Mouse (Mus musculus) CH12.LX (cell line): ENCODE data around the gene Ano9. TPM values are rescaled to one million over a fixed set of nuclear protein-coding genes. Genes with fewer than 3 reads are reported as not detected.

Experiments used
- DNase-seq: peaks from one replicate; pipeline ENCODE4 v3.0.0-alpha.2; 2013; ENCODE audit errors: extremely low read depth
- H3K27ac ChIP-seq: 2 replicates; pipeline ENCODE4 v1.5.1; 2012; ENCODE audit warnings: low read depth, mild to moderate bottlenecking, control low read depth, moderate library complexity; ENCODE audit not compliant: insufficient read depth
- H3K27me3 ChIP-seq: replicated peaks from 2 replicates; pipeline ENCODE3; 2012; ENCODE audit warnings: inconsistent platforms
- H3K36me3 ChIP-seq, 2 experiments: replicated peaks in 1 of 2; 2 replicates each; pipeline versions ENCODE3 to v1.6.1; 2012; ENCODE audit warnings: inconsistent platforms in 1 of 2, low read length in 1 of 2, mild to moderate bottlenecking in 1 of 2, mixed read lengths in 1 of 2, moderate library complexity in 1 of 2; ENCODE audit not compliant: control insufficient read depth in 1 of 2, insufficient read depth in 1 of 2
- H3K4me1 ChIP-seq, 2 experiments: 2 replicates each; pipeline ENCODE4 v1.6.1; 2012; ENCODE audit warnings: inconsistent platforms in 1 of 2, moderate library complexity in 1 of 2; ENCODE audit not compliant: insufficient read depth in 2 of 2, control insufficient read depth in 1 of 2
- H3K4me2 ChIP-seq: 2 replicates; pipeline ENCODE4 v1.6.1; 2012; ENCODE audit warnings: low read depth, mild to moderate bottlenecking, control low read depth; ENCODE audit not compliant: poor library complexity, insufficient read depth, severe bottlenecking
- H3K4me3 ChIP-seq, 3 experiments: fragments of 150-350 bp in 1 of 3; sonication (generic) in 1 of 3; replicated peaks in 1 of 3; 2 replicates each; pipeline versions ENCODE3 to v1.5.1; 2011 to 2012; ENCODE audit warnings: low read depth in 2 of 3, low read length in 2 of 3, mild to moderate bottlenecking in 2 of 3, moderate library complexity in 2 of 3, control low read depth in 1 of 3, improper control_type of control experiment in 1 of 3, inconsistent platforms in 1 of 3, mixed read lengths in 1 of 3; ENCODE audit not compliant: poor library complexity in 1 of 3
- H3K79me2 ChIP-seq: replicated peaks from 2 replicates; pipeline ENCODE4 v1.6.1; 2012; ENCODE audit warnings: mild to moderate bottlenecking, moderate library complexity; ENCODE audit not compliant: control insufficient read depth, poor library complexity, insufficient read depth, severe bottlenecking; ENCODE audit errors: extremely low read depth
- H3K9ac ChIP-seq: 2 replicates; pipeline ENCODE4 v1.6.1; 2012; ENCODE audit warnings: low read depth, mild to moderate bottlenecking, control low read depth, moderate library complexity; ENCODE audit not compliant: insufficient read depth
- H3K9me3 ChIP-seq: replicated peaks from 2 replicates; pipeline ENCODE3; 2012; ENCODE audit warnings: low read length, inconsistent platforms, mixed read lengths
- CTCF ChIP-seq, 2 experiments: IDR thresholded peaks in 1 of 2; conservative IDR thresholded peaks in 1 of 2; 2 replicates each; pipeline ENCODE4 v1.5.1; 2011 to 2012; ENCODE audit warnings: low read depth in 2 of 2, low read length in 2 of 2, improper control_type of control experiment in 1 of 2, inconsistent platforms in 1 of 2, mild to moderate bottlenecking in 1 of 2, moderate library complexity in 1 of 2
- E2F4 ChIP-seq: IDR thresholded peaks from 2 replicates; pipeline ENCODE4 v1.6.1; 2011; ENCODE audit warnings: low read depth, low read length, improper control_type of control experiment; ENCODE audit not compliant: insufficient replicate concordance
- ELF1 ChIP-seq: IDR thresholded peaks from 2 replicates; pipeline ENCODE4 v1.6.1; 2014; ENCODE audit warnings: low read depth, mild to moderate bottlenecking, inconsistent platforms, low read length, improper control_type of control experiment
- ETS1 ChIP-seq: conservative IDR thresholded peaks from 2 replicates; pipeline ENCODE4 v1.6.1; 2012; ENCODE audit warnings: low read depth, mild to moderate bottlenecking, inconsistent platforms, low read length, improper control_type of control experiment, moderate library complexity
- JUN ChIP-seq: IDR thresholded peaks from 2 replicates; pipeline ENCODE4 v1.6.1; 2011; ENCODE audit warnings: low read depth, mild to moderate bottlenecking, low read length, improper control_type of control experiment, moderate library complexity; ENCODE audit not compliant: insufficient read depth
- KAT2A ChIP-seq: IDR thresholded peaks from 2 replicates; pipeline ENCODE4 v1.6.1; 2012; ENCODE audit warnings: low read length, improper control_type of control experiment, inconsistent platforms; ENCODE audit not compliant: insufficient replicate concordance
- MAFK ChIP-seq: IDR thresholded peaks from 2 replicates; pipeline ENCODE4 v1.6.1; 2011; ENCODE audit warnings: low read length, improper control_type of control experiment; ENCODE audit not compliant: insufficient replicate concordance
- MAZ ChIP-seq: IDR thresholded peaks from 2 replicates; pipeline ENCODE4 v1.6.1; 2012; ENCODE audit warnings: low read depth, mild to moderate bottlenecking, inconsistent platforms, low read length, improper control_type of control experiment, moderate library complexity
- MEF2A ChIP-seq: IDR thresholded peaks from 2 replicates; pipeline ENCODE4 v1.6.1; 2014; ENCODE audit warnings: low read depth, mild to moderate bottlenecking, inconsistent platforms, low read length, improper control_type of control experiment, borderline replicate concordance
- MYC ChIP-seq: IDR thresholded peaks from 2 replicates; pipeline ENCODE4 v1.6.1; 2011; ENCODE audit warnings: low read depth, mild to moderate bottlenecking, improper control_type of control experiment, low read length
- POLR2A ChIP-seq: IDR thresholded peaks from 2 replicates; pipeline ENCODE4 v1.6.1; 2011; ENCODE audit warnings: low read depth, mild to moderate bottlenecking, improper control_type of control experiment, low read length
- POLR2AphosphoS2 ChIP-seq: IDR thresholded peaks from 2 replicates; pipeline ENCODE4 v1.6.1; 2011; ENCODE audit warnings: low read depth, low read length, improper control_type of control experiment
- RAD21 ChIP-seq: IDR thresholded peaks from 2 replicates; pipeline ENCODE4 v1.6.1; 2011; ENCODE audit warnings: low read depth, mild to moderate bottlenecking, low read length, improper control_type of control experiment, moderate library complexity
- SIN3A ChIP-seq: IDR thresholded peaks from 2 replicates; pipeline ENCODE4 v1.6.1; 2012; ENCODE audit warnings: low read length, improper control_type of control experiment, inconsistent platforms
- SMC3 ChIP-seq: IDR thresholded peaks from 2 replicates; pipeline ENCODE4 v1.6.1; 2011; ENCODE audit warnings: low read depth, low read length, improper control_type of control experiment
- UBTF ChIP-seq: IDR thresholded peaks from 2 replicates; pipeline ENCODE4 v1.6.1; 2012; ENCODE audit warnings: low read depth, mild to moderate bottlenecking, inconsistent platforms, low read length, improper control_type of control experiment, moderate library complexity
- USF1 ChIP-seq: IDR thresholded peaks from 2 replicates; pipeline ENCODE4 v1.6.1; 2014; ENCODE audit warnings: low read depth, mild to moderate bottlenecking, inconsistent platforms, low read length, improper control_type of control experiment
- ZKSCAN1 ChIP-seq: IDR thresholded peaks from 2 replicates; pipeline ENCODE4 v1.6.1; 2012; ENCODE audit warnings: low read depth, inconsistent platforms, low read length, improper control_type of control experiment, borderline replicate concordance
- ZMIZ1 ChIP-seq: IDR thresholded peaks from 2 replicates; pipeline ENCODE4 v1.6.1; 2012; ENCODE audit warnings: low read depth, mild to moderate bottlenecking, inconsistent platforms, low read length, improper control_type of control experiment
- dilution Hi-C: fragments of 300-500 bp; cut with MboI; formaldehyde crosslinking; loops from 2 replicates; pipeline ENCODE4 v1.14.3; 2020; ENCODE audit warnings: low sequenced_read_pairs; ENCODE audit not compliant: extremely low pct_unique_long_range_greater_than_20kb, extremely low pct_ligation_motif_present
- in situ Hi-C: fragments of 300-500 bp; cut with MboI; formaldehyde crosslinking; loops from 3 replicates; pipeline ENCODE4 v1.14.3; 2019; ENCODE audit warnings: low sequenced_read_pairs, low pct_ligation_motif_present, low pct_unique_long_range_greater_than_20kb, mixed read lengths
- polyA plus RNA-seq: library from polyadenylated mRNA; unstranded; fragments of >175 nt; gene quantifications from 2 replicates; pipeline ENCODE4 v1.2.1, GENCODE M21; 2012; ENCODE audit warnings: low read depth; ENCODE audit not compliant: insufficient read length
- total RNA-seq, 2 experiments: library from RNA; depleted of rRNA; stranded (reverse); fragments of 300-350 nt in 1 of 2; fragments of >200 nt in 1 of 2; gene quantifications; 2 replicates each; pipeline ENCODE4 v1.2.3; 2012 to 2014

Ano9 gene
- total and polyA plus RNA-seq, 3 experiments = 0.04 TPM; not detected in 2

- H3K4me2 ChIP-seq = no peak overlapping the region
- TF ChIP-seq POLR2AphosphoS2 (no peak), E2F4 (no peak), MAFK (no peak), SIN3A (no peak), JUN (no peak), KAT2A (no peak), MEF2A (no peak), UBTF (no peak), USF1 (no peak), ETS1 (no peak), RAD21 (no peak), ZMIZ1 (no peak), MAZ (no peak), POLR2A (no peak), ZKSCAN1 (no peak)
- TF ChIP-seq, all 38 proteins: peak for 0
- Histone ChIP-seq H3K27ac (no peak overlapping the region), H3K27me3 (no peaks in the 10 kb centered on the region), H3K9me3 (no peaks in the 10 kb centered on the region), H3K36me3 (peaks cover 29 to 82% of the 10 kb centered on the region in 2 experiments), H3K4me3 (no peak overlapping the region), H3K4me1 (peaks cover 2 to 11% of the 10 kb centered on the region in 2 experiments; a peak in 1 of 4 replicates), H3K79me2 (no peaks in the 10 kb centered on the region), H3K9ac (no peak overlapping the region)
- no peak for DNase-seq
- in situ Hi-C loops = no loop called here
- dilution Hi-C loops = no loop called here
Measured at GRCm38 (mm10) chr7:141147044-141147443, 29.4 kb upstream of the Ano9 start.

DNA sequence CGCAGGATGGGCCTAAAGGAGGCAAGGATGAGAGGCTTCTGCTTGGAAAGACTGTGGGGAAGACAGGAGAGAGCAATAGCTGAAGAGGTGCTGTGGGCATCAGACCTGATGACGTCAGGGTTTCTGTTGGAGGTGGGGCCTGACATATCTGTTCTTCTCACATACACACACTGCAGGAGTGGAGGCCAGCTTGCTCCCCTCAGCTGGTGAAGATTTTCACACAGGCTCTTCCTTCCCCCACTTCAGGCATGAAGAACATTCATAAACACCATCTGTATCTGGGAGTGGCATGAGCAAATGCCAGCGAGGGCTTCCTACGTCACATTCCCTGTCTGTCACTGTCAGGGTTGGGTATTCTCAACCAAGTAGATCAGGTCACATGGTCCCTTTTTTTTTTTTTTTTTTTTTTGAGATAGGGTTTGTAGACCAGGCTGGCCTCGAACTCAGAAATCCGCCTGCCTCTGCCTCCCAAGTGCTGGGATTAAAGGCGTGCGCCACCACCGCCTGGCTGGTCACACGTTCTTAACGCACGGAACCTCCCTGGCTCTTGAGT lies 28.5 kb upstream of the Ano9 start:
- Histone ChIP-seq H3K9me3 (no peaks in the 10 kb centered on the region), H3K27ac (no peak overlapping the region), H3K79me2 (no peaks in the 10 kb centered on the region), H3K4me1 (peaks cover 2 to 7% of the 10 kb centered on the region in 2 experiments; a peak in 1 of 4 replicates), H3K4me2 (no peak overlapping the region), H3K4me3 (no peak overlapping the region), H3K9ac (no peak overlapping the region), H3K27me3 (no peaks in the 10 kb centered on the region), H3K36me3 (peaks cover 21 to 78% of the 10 kb centered on the region in 2 experiments)
- DNase-seq = no peak
- TF ChIP-seq UBTF = no peak
- no peak for TF ChIP-seq CTCF (conservative IDR thresholded peaks at IDR 0.05 in 1 of 2, IDR thresholded peaks at IDR 0.05 in 1 of 2; ENCODE audit: low read depth in 2 of 2, low read length in 2 of 2)
- no peak for TF ChIP-seq SMC3
- TF ChIP-seq MYC = no peak
- TF ChIP-seq ELF1 = no peak
- in situ Hi-C loops (no loop called here), dilution Hi-C loops (no loop called here)
